Mouse (Mus musculus) forebrain, embryonic 11.5 days (tissue): Measurements from ENCODE around the gene Ank. TPM values are rescaled to one million over a fixed set of nuclear protein-coding genes. Genes with fewer than 3 reads are reported as not detected.

Source experiments
- ATAC-seq: fragments of 200-750 bp; cut with Nextera tagmentation; replicated peaks from 2 replicates; pipeline ENCODE4 v1.8.0; 2017; ENCODE audit warnings: moderate TSS enrichment; ENCODE audit not compliant: low FRiP score
- DNase-seq: peaks from one replicate; pipeline ENCODE4 v3.0.0-alpha.2; 2017; ENCODE audit warnings: low spot score
- H3K27ac ChIP-seq: fragments of 300-500 bp; sonication (generic); 2 replicates; pipeline ENCODE4 v1.5.1; 2014; ENCODE audit warnings: low read depth, low read length
- H3K27me3 ChIP-seq: fragments of 300-500 bp; sonication (generic); 2 replicates; pipeline ENCODE4 v1.6.1; 2014; ENCODE audit warnings: mild to moderate bottlenecking, low read length, mixed read lengths; ENCODE audit not compliant: control insufficient read depth, insufficient read depth
- H3K36me3 ChIP-seq: fragments of 300-500 bp; sonication (generic); 2 replicates; pipeline ENCODE4 v1.6.1; 2014; ENCODE audit warnings: mild to moderate bottlenecking, low read length, moderate library complexity, mixed read lengths; ENCODE audit not compliant: control insufficient read depth, insufficient read depth
- H3K4me1 ChIP-seq: fragments of 300-500 bp; sonication (generic); replicated peaks from 2 replicates; pipeline ENCODE4 v1.6.1; 2014; ENCODE audit warnings: low read length, mixed read lengths; ENCODE audit not compliant: control insufficient read depth, insufficient read depth
- H3K4me2 ChIP-seq: fragments of 300-500 bp; sonication (generic); 2 replicates; pipeline ENCODE4 v1.6.1; 2014; ENCODE audit warnings: low read depth, mild to moderate bottlenecking, low read length, moderate library complexity, mixed read lengths; ENCODE audit not compliant: severe bottlenecking
- H3K4me3 ChIP-seq: fragments of 300-500 bp; sonication (generic); 2 replicates; pipeline ENCODE4 v1.5.1; 2014; ENCODE audit warnings: low read depth, low read length
- H3K9ac ChIP-seq: fragments of 300-500 bp; sonication (generic); 2 replicates; pipeline ENCODE4 v1.6.1; 2014; ENCODE audit warnings: low read length
- H3K9me3 ChIP-seq: fragments of 300-500 bp; sonication (generic); 2 replicates; pipeline ENCODE4 v1.6.1; 2016; ENCODE audit warnings: low read length, mixed read lengths; ENCODE audit not compliant: control insufficient read depth
- WGBS: fragments of 180-500 bp; shearing (Covaris S2); extraction: QIAGEN DNeasy Blood & Tissue Kit; methylation state at CpG from one replicate; pipeline ENCODE4 v1.1.7; 2014; 5-methylcytosine and 5-hydroxymethylcytosine counted together
- polyA plus RNA-seq: library from polyadenylated mRNA; unstranded; fragments of >200 nt; fragmentation: Nextera tagmentation; extraction: Ambion mirVana; gene quantifications from 2 replicates; pipeline ENCODE4 v1.2.1, GENCODE M21; 2014

The Ank gene
- polyA plus RNA-seq = 6.8 and 7.5 TPM in 2 replicates

GRCm38 (mm10) chr15:27466131-27467080 lies at the start of gene Ank:
Ank (plus strand) TSS chr15:27466677.
- Histone ChIP-seq H3K27ac (peak within 1 kb of the TSS; percentile 71), H3K4me3 (peak within 1 kb of the TSS; percentile 71), H3K4me2 (peak within 1 kb of the TSS; percentile 86), H3K36me3 (no peaks in the 10 kb centered on the region), H3K27me3 (peaks cover 2% of the 10 kb centered on the region; the same call in 1 of the 2 replicates), H3K9ac (peak within 1 kb of the TSS; percentile 77), H3K9me3 (no peaks in the 10 kb centered on the region), H3K4me1 (peaks cover 8% of the 10 kb centered on the region; the same call in 1 of the 2 replicates)
- DNase-seq = peak; percentile 88
- under 1% methylated on average over 86 of the region's 120 CpGs for WGBS
- peak; percentile 92 for ATAC-seq

- no peaks in the 10 kb centered on the region for H3K9me3 ChIP-seq
- H3K4me1 ChIP-seq = no peaks in the 10 kb centered on the region
- H3K27ac ChIP-seq = no peak overlapping the region
- no peak overlapping the region for H3K4me2 ChIP-seq
- no peak overlapping the region for H3K9ac ChIP-seq
- DNase-seq = no peak
- ATAC-seq = no peak
- H3K27me3 ChIP-seq = no peaks in the 10 kb centered on the region
- no peak overlapping the region for H3K4me3 ChIP-seq
- 94% methylated on average over 3 of the region's 3 CpGs for WGBS
- no peaks in the 10 kb centered on the region for H3K36me3 ChIP-seq
These were observed 47.7 kb upstream of the Ank start for GRCm38 (mm10) chr15:27418566-27419331.

GRCm38 (mm10) chr15:27421531-27421930 lies 44.9 kb upstream of the Ank start:
- peak; percentile 24 for DNase-seq
- no peaks in the 10 kb centered on the region for H3K4me1 ChIP-seq
- no peak overlapping the region for H3K9ac ChIP-seq
- no peak overlapping the region for H3K27ac ChIP-seq
- H3K4me2 ChIP-seq = no peak overlapping the region
- H3K27me3 ChIP-seq = no peaks in the 10 kb centered on the region
- no peaks in the 10 kb centered on the region for H3K9me3 ChIP-seq
- ATAC-seq = no peak
- no peaks in the 10 kb centered on the region for H3K36me3 ChIP-seq
- H3K4me3 ChIP-seq = no peak overlapping the region
- 87% methylated on average over 6 of the region's 6 CpGs for WGBS

- no peaks in the 10 kb centered on the region for H3K4me1 ChIP-seq
- H3K9me3 ChIP-seq = no peaks in the 10 kb centered on the region
- no peaks in the 10 kb centered on the region for H3K36me3 ChIP-seq
- H3K4me2 ChIP-seq = no peak overlapping the region
- H3K27me3 ChIP-seq = no peaks in the 10 kb centered on the region
- WGBS = 89% methylated on average over 3 of the region's 3 CpGs
- H3K4me3 ChIP-seq = no peak overlapping the region
- DNase-seq = no peak
- no peak overlapping the region for H3K27ac ChIP-seq
- no peak for ATAC-seq
- H3K9ac ChIP-seq = no peak overlapping the region
These were observed 38.9 kb upstream of the Ank start for GRCm38 (mm10) chr15:27427581-27427980.

GRCm38 (mm10) chr15:27430241-27430640 lies 36.2 kb upstream of the Ank start:
- no peak overlapping the region for H3K4me2 ChIP-seq
- H3K4me1 ChIP-seq = no peaks in the 10 kb centered on the region
- ATAC-seq (no peak), DNase-seq (no peak)
- no peak overlapping the region for H3K9ac ChIP-seq
- no peak overlapping the region for H3K27ac ChIP-seq
- no peaks in the 10 kb centered on the region for H3K27me3 ChIP-seq
- H3K4me3 ChIP-seq = no peak overlapping the region
- WGBS = 88% methylated on average over 1 of the region's 1 CpGs
- H3K36me3 ChIP-seq = no peaks in the 10 kb centered on the region
- H3K9me3 ChIP-seq = no peaks in the 10 kb centered on the region

- no peak for ATAC-seq
These were observed 33.4 kb upstream of the Ank start for GRCm38 (mm10) chr15:27432851-27433615.

GRCm38 (mm10) chr15:27435409-27435808 lies 31.1 kb upstream of the Ank start:
- H3K36me3 ChIP-seq = no peaks in the 10 kb centered on the region
- 90% methylated on average over 5 of the region's 5 CpGs for WGBS
- no peaks in the 10 kb centered on the region for H3K9me3 ChIP-seq
- H3K9ac ChIP-seq = no peak overlapping the region
- H3K4me3 ChIP-seq = no peak overlapping the region
- DNase-seq (no peak), ATAC-seq (no peak)
- no peak overlapping the region for H3K27ac ChIP-seq
- no peaks in the 10 kb centered on the region for H3K4me1 ChIP-seq
- H3K27me3 ChIP-seq = no peaks in the 10 kb centered on the region
- no peak overlapping the region for H3K4me2 ChIP-seq

More at GRCm38 (mm10) chr15:27432851-27433615, 33.4 kb upstream of the Ank start:
- no peak for DNase-seq
- Histone ChIP-seq H3K36me3 (no peaks in the 10 kb centered on the region), H3K4me1 (no peaks in the 10 kb centered on the region), H3K27me3 (no peaks in the 10 kb centered on the region), H3K4me3 (no peak overlapping the region), H3K9ac (no peak overlapping the region), H3K27ac (no peak overlapping the region), H3K9me3 (no peaks in the 10 kb centered on the region), H3K4me2 (no peak overlapping the region)
- 85% methylated on average over 3 of the region's 4 CpGs for WGBS

GRCm38 (mm10) chr15:27436194-27436593 lies 30.3 kb upstream of the Ank start:
- WGBS = 87% methylated on average over 4 of the region's 4 CpGs
- no peak overlapping the region for H3K4me2 ChIP-seq
- H3K4me1 ChIP-seq = no peaks in the 10 kb centered on the region
- H3K36me3 ChIP-seq = no peaks in the 10 kb centered on the region
- H3K9me3 ChIP-seq = no peaks in the 10 kb centered on the region
- no peak overlapping the region for H3K4me3 ChIP-seq
- ATAC-seq (no peak), DNase-seq (no peak)
- no peak overlapping the region for H3K27ac ChIP-seq
- no peak overlapping the region for H3K9ac ChIP-seq
- no peaks in the 10 kb centered on the region for H3K27me3 ChIP-seq
